Mouse (Mus musculus) ovary, adult 2 months (tissue): ENCODE data around the gene Clcnka. TPM values are rescaled to one million over a fixed set of nuclear protein-coding genes. Genes with fewer than 3 reads are reported as not detected.

Source experiments
- polyA plus RNA-seq: library from polyadenylated mRNA; depleted of rRNA; stranded (reverse); fragments of >200 nt; gene quantifications from 2 replicates; pipeline ENCODE4 v1.2.3, GENCODE M21; 2012; rRNA removed

Clcnka gene
- polyA plus RNA-seq, result not detected in 2 replicates

DNA sequence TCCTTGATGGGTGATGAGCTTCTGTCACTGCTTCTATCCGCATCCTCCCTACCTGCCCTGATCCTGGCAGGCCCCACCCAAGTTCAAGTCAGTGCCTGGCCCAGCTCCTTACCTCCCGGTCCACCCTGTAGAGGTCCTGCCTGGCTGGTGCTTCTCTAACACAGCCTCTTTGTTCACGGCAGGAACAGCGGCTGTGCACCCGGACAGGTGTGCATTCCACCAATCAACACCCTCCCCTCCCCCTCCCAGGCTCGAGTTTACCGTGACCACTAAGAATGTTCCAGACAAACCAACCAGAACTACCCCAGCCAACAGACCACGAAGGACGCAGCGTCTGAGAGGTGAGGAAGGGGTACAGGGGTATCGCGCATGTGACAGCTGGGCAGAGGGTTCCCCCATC is at the start of gene Clcnka:
Gene Clcnka (minus strand): TSS at position 180 of the 400 bp plus-strand sequence.

GRCm38 (mm10) chr4:141444451-141445327 is 46.2 kb upstream of the Clcnka start, which contains the start of gene Zbtb17:
Gene Zbtb17 (plus strand): TSS chr4:141444654.

GRCm38 (mm10) chr4:141435974-141436373 is 37.5 kb upstream of the Clcnka start, which contains the start of gene Srarp:
Gene Srarp (minus strand): TSS chr4:141436105.

GRCm38 (mm10) chr4:141420192-141420829 is 21.8 kb upstream of the Clcnka start, which contains the start of gene Hspb7:
Gene Hspb7 (plus strand): TSS chr4:141420779.

DNA sequence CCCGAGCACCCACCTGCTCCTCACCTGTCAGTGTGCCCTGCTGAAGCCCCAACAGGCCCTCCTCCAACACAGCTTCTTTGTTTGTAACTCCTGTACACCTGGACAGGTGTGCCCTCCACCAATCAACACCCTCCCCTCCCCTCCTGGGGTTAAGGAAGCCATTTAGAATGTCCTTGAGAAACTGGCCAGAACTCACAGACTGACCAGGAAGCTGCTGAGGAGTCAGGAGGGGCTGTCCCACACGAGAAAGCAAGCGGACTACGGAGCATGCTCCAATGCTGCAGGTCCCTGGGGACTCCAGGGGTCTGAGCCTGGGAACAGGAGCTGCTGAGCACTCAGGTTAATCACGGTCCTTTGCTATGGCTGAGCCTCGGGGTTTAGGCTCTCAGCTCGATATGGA is 17.4 kb upstream of the Clcnka start, which contains the start of gene Clcnkb:
Gene Clcnkb (minus strand): TSS at position 91 of the 400 bp plus-strand sequence.

DNA sequence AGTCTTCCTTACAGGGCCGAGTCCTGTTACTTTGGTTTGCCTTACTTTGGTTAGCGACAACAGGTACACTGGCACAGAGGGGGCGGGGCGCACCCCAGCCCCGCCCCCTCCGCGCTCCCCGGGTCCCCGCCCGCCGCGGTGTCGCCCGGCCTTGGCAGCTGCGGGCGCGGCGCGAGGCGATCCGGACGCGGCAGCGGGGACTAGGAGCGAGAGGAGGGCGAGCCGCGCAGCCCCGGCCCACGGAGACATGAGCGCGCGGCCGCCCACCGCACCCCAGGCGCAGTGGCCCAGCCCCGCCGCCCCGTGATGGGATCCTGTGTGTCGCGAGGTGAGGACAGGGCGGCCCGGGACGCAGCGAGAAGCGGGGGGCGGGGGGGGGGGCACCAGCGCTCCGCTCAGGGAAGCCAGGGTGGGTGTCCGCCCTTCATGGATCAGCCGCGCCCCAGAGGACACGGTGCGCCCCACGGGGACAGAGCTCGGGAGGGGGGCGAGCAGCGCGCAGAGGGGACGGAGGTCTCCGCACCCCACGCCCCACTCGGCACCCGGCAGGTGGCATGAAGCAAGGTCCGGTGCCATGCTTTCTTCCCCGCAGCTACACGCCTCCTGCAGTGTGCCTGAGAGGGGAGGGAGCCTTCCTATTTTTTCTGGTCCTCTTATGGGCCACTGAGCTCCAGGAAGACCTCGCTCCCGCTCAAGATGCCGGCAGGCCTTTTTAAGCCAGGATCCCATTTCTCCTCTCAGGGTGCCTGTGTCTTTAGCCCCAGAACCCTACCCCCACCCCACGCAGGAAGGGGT is 30.3 kb downstream of the Clcnka start, which contains the start of gene Fam131c:
Gene Fam131c (plus strand): TSS at position 224 of the 795 bp plus-strand sequence.

Other genes with a start within 250 kb of the Clcnka start
- gene Rsg1, start 184.8 kb downstream of the Clcnka start, polyA plus RNA-seq, result 3.8 and 4.5 TPM in 2 replicates
- gene Arhgef19, start 159.2 kb downstream of the Clcnka start, polyA plus RNA-seq, result 25.2 and 27.8 TPM in 2 replicates
- gene Epha2, start 97.5 kb downstream of the Clcnka start, polyA plus RNA-seq, result 11.6 and 14.6 TPM in 2 replicates
- gene Fam131c, start 30.5 kb downstream of the Clcnka start, polyA plus RNA-seq, result 4.6 and 6.3 TPM in 2 replicates
- gene Clcnkb, start 17.3 kb upstream of the Clcnka start, polyA plus RNA-seq, result not detected in 2 replicates
- 15.4 and 16.0 TPM in 2 replicates for gene Hspb7, start 22.1 kb upstream of the Clcnka start, polyA plus RNA-seq
- 1.9 and 2.3 TPM in 2 replicates for gene Srarp, start 37.4 kb upstream of the Clcnka start, polyA plus RNA-seq
- 61.4 and 64.3 TPM in 2 replicates for gene Zbtb17, start 45.9 kb upstream of the Clcnka start, polyA plus RNA-seq
- gene Spen, start 139.9 kb upstream of the Clcnka start, polyA plus RNA-seq, result 21.1 and 26.2 TPM in 2 replicates
- 38.7 and 43.2 TPM in 2 replicates for gene Fblim1, start 207.4 kb upstream of the Clcnka start, polyA plus RNA-seq
- gene Tmem82, start 219.9 kb upstream of the Clcnka start, polyA plus RNA-seq, result 2.5 and 2.9 TPM in 2 replicates
- 5.1 and 5.5 TPM in 2 replicates for gene Slc25a34, start 225.1 kb upstream of the Clcnka start, polyA plus RNA-seq